Mouse (Mus musculus) forelimb bud, embryonic 11.5 days (tissue): ENCODE measurements around the gene Fkbp3.

Experiments
- DNase-seq: peaks from one replicate; pipeline ENCODE4 v3.0.0-alpha.2; 2012; ENCODE audit warnings: low read depth, low spot score

Fkbp3 gene

GRCm38 (mm10) chr12:65035839-65036189 is 38.0 kb downstream of the Fkbp3 start:
- no peak for DNase-seq

GRCm38 (mm10) chr12:65022842-65023241 is 51.0 kb downstream of the Fkbp3 start:
- no peak for DNase-seq
